ENCODE assay signal across 17 mouse cellular contexts in genomic region chr3:88201640-88202039, GRCm38 (mm10). TPM values are rescaled to one million over a fixed set of nuclear protein-coding genes. Genes with fewer than 3 reads are reported as not detected.
DNase-seq lines count a peak whose midpoint lies in the region; ATAC-seq and TF ChIP-seq lines count a peak whose summit lies in the region.
"Had no signal": no experiment of that assay in that cellular context is flagged by ENCODE, and none has a peak within 500 bp of the region (broad histone marks: within the 10 kb centered on the region; RNA-seq: fewer than 3 reads in every experiment).

No protein-coding gene starts in this region.

- no peak for TF ChIP-seq POLR2A in cerebellum, adult 2 months (IDR thresholded peaks at IDR 0.05; ENCODE audit: borderline replicate concordance, insufficient read depth, low read length)

- H3K4me1 ChIP-seq in cerebellum, adult 2 months (ENCODE audit: control insufficient read depth, insufficient read depth, low read length), result peaks cover 21% of the 10 kb centered on the region
- peaks cover 100% of the 10 kb centered on the region for H3K4me1 ChIP-seq in forebrain, embryonic 10.5 days
- peaks cover 81% of the 10 kb centered on the region for H3K4me1 ChIP-seq in hindbrain, embryonic 13.5 days (replicated peaks)
- peaks cover 32% of the 10 kb centered on the region for H3K4me1 ChIP-seq in midbrain, embryonic 16.5 days (ENCODE audit: control insufficient read depth, insufficient read depth, low read length)

- no peak for ATAC-seq in cerebellum, adult (ENCODE audit: insufficient number of reproducible peaks, low FRiP score, low TSS enrichment)
- ATAC-seq in hindbrain, embryonic 13.5 days (ENCODE audit: low FRiP score), result no peak
- ATAC-seq in midbrain, embryonic 16.5 days, result no peak
- ATAC-seq: liver, postnatal 0 days had no signal

- H3K4me3 ChIP-seq in cerebellum, adult 2 months (replicated peaks; ENCODE audit: insufficient read depth, low read depth, low read length), result peak overlapping the region; percentile 22
- peak overlapping the region; percentile 78 for H3K4me3 ChIP-seq in forebrain, embryonic 10.5 days
- peak overlapping the region; percentile 61 for H3K4me3 ChIP-seq in hindbrain, embryonic 13.5 days
- peak overlapping the region; percentile 45; the same call in 1 of the 2 replicates for H3K4me3 ChIP-seq in midbrain, embryonic 16.5 days (ENCODE audit: low read depth, low read length)

- H3K36me3 ChIP-seq in forebrain, embryonic 10.5 days (replicated peaks), result no peaks in the 10 kb centered on the region
- H3K36me3 ChIP-seq in hindbrain, embryonic 13.5 days, result no peaks in the 10 kb centered on the region
- H3K36me3 ChIP-seq in midbrain, embryonic 16.5 days (ENCODE audit: control insufficient read depth, insufficient read depth, low read length), result no peaks in the 10 kb centered on the region
- H3K36me3 ChIP-seq: embryonic facial prominence, embryonic 13.5 days; limb, embryonic 12.5 days; stomach, embryonic 15.5 days had no signal

- H3K9me3 ChIP-seq in forebrain, embryonic 10.5 days, result no peaks in the 10 kb centered on the region
- no peaks in the 10 kb centered on the region for H3K9me3 ChIP-seq in hindbrain, embryonic 13.5 days
- no peaks in the 10 kb centered on the region for H3K9me3 ChIP-seq in midbrain, embryonic 16.5 days (replicated peaks; ENCODE audit: control insufficient read depth, low read length, poor library complexity, severe bottlenecking)
- H3K9me3 ChIP-seq: embryonic facial prominence, embryonic 13.5 days; limb, embryonic 12.5 days; stomach, embryonic 15.5 days had no signal

- WGBS in cerebellum, adult 2 months, result 76% methylated on average over 5 of the region's 5 CpGs
- 11% methylated on average over 5 of the region's 5 CpGs for WGBS in forebrain, embryonic 10.5 days
- 10% methylated on average over 5 of the region's 5 CpGs for WGBS in hindbrain, embryonic 13.5 days
- WGBS in midbrain, embryonic 16.5 days, result 16% methylated on average over 5 of the region's 5 CpGs

- intact Hi-C loops in heart, postnatal 36 days (cut with DNase I), result no loop called here

- peak overlapping the region; percentile 97 for H3K9ac ChIP-seq in hindbrain, embryonic 13.5 days
- peak overlapping the region; percentile 42; the same call in 1 of the 2 replicates for H3K9ac ChIP-seq in midbrain, embryonic 16.5 days (ENCODE audit: low read depth, low read length)
- H3K9ac ChIP-seq: embryonic facial prominence, embryonic 13.5 days; limb, embryonic 12.5 days; liver, postnatal 0 days; stomach, embryonic 15.5 days had no signal

- peak overlapping the region; percentile 86 for H3K4me2 ChIP-seq in hindbrain, embryonic 13.5 days
- H3K4me2 ChIP-seq in midbrain, embryonic 16.5 days (ENCODE audit: low read length), result peak overlapping the region; percentile 65

- H3K27me3 ChIP-seq in cerebellum, adult 2 months (ENCODE audit: control insufficient read depth, insufficient read depth, low read length), result no peaks in the 10 kb centered on the region
- H3K27me3 ChIP-seq in forebrain, embryonic 10.5 days (ENCODE audit: poor library complexity, severe bottlenecking), result peaks cover 100% of the 10 kb centered on the region
- peaks cover 62% of the 10 kb centered on the region for H3K27me3 ChIP-seq in hindbrain, embryonic 13.5 days
- peaks cover 6% of the 10 kb centered on the region for H3K27me3 ChIP-seq in midbrain, embryonic 16.5 days (ENCODE audit: control insufficient read depth, insufficient read depth, low read depth, low read length)

- peak in 1 of 2 experiments; percentile 25 for DNase-seq in cerebellum, adult 2 months
- peak; percentile 17 for DNase-seq in forebrain, embryonic 10.5 days (ENCODE audit: extremely low spot score, low spot score)
- no peak for DNase-seq in heart, postnatal 36 days
- no peak for DNase-seq in T-cell, adult 2 months (ENCODE audit: low spot score)
- DNase-seq in ovary, postnatal 10 days (ENCODE audit: low spot score), result no peak
- DNase-seq: adrenal gland, postnatal 36 days; cerebellum, adult 11-12 months; heart, adult 2 months; liver, postnatal 0 days had no signal

- H3K27ac ChIP-seq in cerebellum, adult 2 months (ENCODE audit: insufficient read depth, low read length), result peak overlapping the region; percentile 33; the same call in 1 of the 2 replicates
- peak overlapping the region; percentile 98 for H3K27ac ChIP-seq in forebrain, embryonic 10.5 days
- peak overlapping the region; percentile 99 for H3K27ac ChIP-seq in hindbrain, embryonic 13.5 days
- peak overlapping the region; percentile 77; the same call in 1 of the 2 replicates for H3K27ac ChIP-seq in midbrain, embryonic 16.5 days (ENCODE audit: low read length)
- H3K27ac ChIP-seq: embryonic facial prominence, embryonic 13.5 days; heart, adult 2 months; limb, embryonic 12.5 days; stomach, embryonic 15.5 days had no signal

- no peak for TF ChIP-seq CTCF in cerebellum, adult 2 months (IDR thresholded peaks at IDR 0.05; ENCODE audit: borderline replicate concordance, insufficient read depth, low read depth, low read length)

RNA-seq across cellular contexts. Expression of gene Rhbg, which starts 52.9 kb away (rescaled TPM):
- 0.08 and 0.17 TPM in 2 replicates for polyA plus RNA-seq in cerebellum, adult 2 months (2012; rRNA removed)
- 0.37 and 0.38 TPM in 2 replicates for polyA plus RNA-seq in forebrain, embryonic 10.5 days (2016; fragmentation: Nextera tagmentation; extraction: Ambion mirVana)
- polyA plus RNA-seq in hindbrain, embryonic 13.5 days (2015; fragmentation: Nextera tagmentation; extraction: Ambion mirVana), result 0.22 and 0.32 TPM in 2 replicates
- 0.18 and 0.21 TPM in 2 replicates for polyA plus RNA-seq in midbrain, embryonic 16.5 days (2015; fragmentation: Nextera tagmentation; extraction: Ambion mirVana)
- not detected for total RNA-seq in heart, postnatal 36 days (2021)
- total RNA-seq: heart, adult 2 months; heart, postnatal 25 days; layer of hippocampus, postnatal 25 days had no signal

RNA-seq across cellular contexts. Expression of gene Mef2d, which starts 59.5 kb away (rescaled TPM):
- 102 and 116 TPM in 2 replicates for polyA plus RNA-seq in cerebellum, adult 2 months (2012; rRNA removed)
- 9.4 and 11.1 TPM in 2 replicates for polyA plus RNA-seq in forebrain, embryonic 10.5 days (2016; fragmentation: Nextera tagmentation; extraction: Ambion mirVana)
- polyA plus RNA-seq in hindbrain, embryonic 13.5 days (2015; fragmentation: Nextera tagmentation; extraction: Ambion mirVana), result 14.5 and 14.8 TPM in 2 replicates
- polyA plus RNA-seq in midbrain, embryonic 16.5 days (2015; fragmentation: Nextera tagmentation; extraction: Ambion mirVana), result 21.6 and 22.5 TPM in 2 replicates
- 100 to 1,000 TPM; 123 to 138 TPM for total RNA-seq in heart, postnatal 36 days (2021)

Comparison
In these comparisons a context has a peak if more than half of its experiments do, and no peak if none do; other contexts are left out.
1. H3K27ac ChIP-seq: peak in every context shown above with its lines; median percentile 99 in hindbrain, embryonic 13.5 days; 98 in forebrain, embryonic 10.5 days; 77 in midbrain, embryonic 16.5 days; 33 in cerebellum, adult 2 months.
2. H3K4me3 ChIP-seq: peak in every context shown above with its lines; median percentile 78 in forebrain, embryonic 10.5 days; 61 in hindbrain, embryonic 13.5 days; 45 in midbrain, embryonic 16.5 days; 22 in cerebellum, adult 2 months.